Mouse (Mus musculus): ENCODE measurements around the gene Hnrnpd.

GRCm38 (mm10) chr5:99959960-99960359 lies 18.8 kb downstream of the Hnrnpd start:
- TF ChIP-seq CTCF (IDR thresholded peaks at IDR 0.05; ENCODE audit: control insufficient read depth, insufficient read depth, insufficient read length) (no peak), MAX (IDR thresholded peaks at IDR 0.05) (no peak)

Measured in C2C12 (cell line).